ENCODE assay signal across 14 mouse cellular contexts in genomic region chr7:79734563-79734962, GRCm38 (mm10). TPM values are rescaled to one million over a fixed set of nuclear protein-coding genes. Genes with fewer than 3 reads are reported as not detected.
DNase-seq lines count a peak whose midpoint lies in the region; ATAC-seq lines count a peak whose summit lies in the region.
"Had no signal": no experiment of that assay in that cellular context is flagged by ENCODE, and none has a peak within 500 bp of the region (broad histone marks: within the 10 kb centered on the region; RNA-seq: fewer than 3 reads in every experiment).

No protein-coding gene starts in this region.

- WGBS in kidney, embryonic 14.5 days: 79% methylated on average over 8 of the region's 8 CpGs
- 63% methylated on average over 8 of the region's 8 CpGs for WGBS in intestine, embryonic 16.5 days

- DNase-seq in kidney, adult 11 months: peak; percentile 97
- peak; percentile 70 for DNase-seq in ovary, postnatal 36 days (ENCODE audit: low spot score)
- DNase-seq in embryo, embryonic 10.5 days (ENCODE audit: low spot score): no peak
- no peak for DNase-seq in spleen, adult 18-20 months
- DNase-seq in right cerebral cortex, postnatal 36 days (ENCODE audit: low spot score in 2 of 2): no peak
- DNase-seq: cerebellum, adult 11 months; liver had no signal

- no peak overlapping the region for H3K4me2 ChIP-seq in kidney, embryonic 14.5 days (replicated peaks; ENCODE audit: low read depth, low read length)
- H3K4me2 ChIP-seq in intestine, embryonic 16.5 days (ENCODE audit: low read depth, low read length): peak overlapping the region; percentile 14; the same call in 1 of the 2 replicates
- H3K4me2 ChIP-seq: embryonic facial prominence, embryonic 15.5 days; midbrain, embryonic 12.5 days had no signal

- no peaks in the 10 kb centered on the region for H3K9me3 ChIP-seq in kidney, embryonic 14.5 days (ENCODE audit: control insufficient read depth, low read length)
- no peaks in the 10 kb centered on the region for H3K9me3 ChIP-seq in intestine, embryonic 16.5 days (ENCODE audit: control insufficient read depth, low read length)
- H3K9me3 ChIP-seq: embryonic facial prominence, embryonic 15.5 days; midbrain, embryonic 12.5 days had no signal

- no peak overlapping the region for H3K9ac ChIP-seq in kidney, embryonic 14.5 days (ENCODE audit: low read depth, low read length)
- H3K9ac ChIP-seq in intestine, embryonic 16.5 days (ENCODE audit: low read depth, low read length): no peak overlapping the region
- H3K9ac ChIP-seq: embryonic facial prominence, embryonic 15.5 days; midbrain, embryonic 12.5 days had no signal

- peaks cover 4% of the 10 kb centered on the region; the same call in 1 of the 2 replicates for H3K36me3 ChIP-seq in kidney, embryonic 14.5 days (ENCODE audit: control insufficient read depth, insufficient read depth, low read length)
- no peaks in the 10 kb centered on the region for H3K36me3 ChIP-seq in intestine, embryonic 16.5 days (ENCODE audit: control insufficient read depth, insufficient read depth, low read length)

- H3K27me3 ChIP-seq in kidney, embryonic 14.5 days (ENCODE audit: control insufficient read depth, insufficient read depth, low read length): no peaks in the 10 kb centered on the region
- peaks cover 2% of the 10 kb centered on the region; the same call in 1 of the 2 replicates for H3K27me3 ChIP-seq in intestine, embryonic 16.5 days (replicated peaks; ENCODE audit: control insufficient read depth, insufficient read depth, low read length)
- H3K27me3 ChIP-seq: embryonic facial prominence, embryonic 15.5 days had no signal

- no peaks in the 10 kb centered on the region for H3K4me1 ChIP-seq in kidney, embryonic 14.5 days (ENCODE audit: control insufficient read depth, insufficient read depth, low read length)
- H3K4me1 ChIP-seq in brown adipose tissue, adult 24 weeks (ENCODE audit: control insufficient read depth, insufficient read depth, insufficient read length, low read length): peaks cover 27% of the 10 kb centered on the region
- H3K4me1 ChIP-seq in intestine, embryonic 16.5 days (ENCODE audit: control insufficient read depth, insufficient read depth, low read length): peaks cover 9% of the 10 kb centered on the region; the same call in 1 of the 2 replicates
- H3K4me1 ChIP-seq: embryonic facial prominence, embryonic 15.5 days; midbrain, embryonic 12.5 days had no signal

- H3K27ac ChIP-seq in kidney, embryonic 14.5 days (ENCODE audit: low read depth, low read length): no peak overlapping the region
- H3K27ac ChIP-seq in brown adipose tissue, adult 24 weeks (replicated peaks; ENCODE audit: low read depth, low read length): peak overlapping the region; percentile 100
- H3K27ac ChIP-seq in intestine, embryonic 16.5 days (ENCODE audit: low read length): peak overlapping the region; percentile 67
- H3K27ac ChIP-seq: embryonic facial prominence, embryonic 15.5 days; midbrain, embryonic 12.5 days had no signal

- H3K4me3 ChIP-seq in kidney, embryonic 14.5 days (ENCODE audit: low read length): no peak overlapping the region
- no peak overlapping the region for H3K4me3 ChIP-seq in brown adipose tissue, adult 24 weeks (ENCODE audit: insufficient read depth, low read depth, low read length)
- H3K4me3 ChIP-seq in intestine, embryonic 16.5 days (ENCODE audit: low read length): no peak overlapping the region
- H3K4me3 ChIP-seq: embryonic facial prominence, embryonic 15.5 days; midbrain, embryonic 12.5 days had no signal

- ATAC-seq in kidney, embryonic 14.5 days (ENCODE audit: low FRiP score, low TSS enrichment): no peak
- peak; percentile 95 for ATAC-seq in intestine, embryonic 16.5 days
- ATAC-seq: CD4-positive, CD25-positive, alpha-beta regulatory T cell, adult 4 months had no signal

RNA-seq across cellular contexts. Expression of gene Plin1, which starts 1.9 kb away (rescaled TPM):
- 0.07 TPM in 1 of 2 replicates, not detected in the other for polyA plus RNA-seq in kidney, embryonic 14.5 days (2014; fragmentation: Nextera tagmentation; extraction: Ambion mirVana)
- 1,266 and 1,376 TPM in 2 replicates for polyA plus RNA-seq in brown adipose tissue, adult 24 weeks (2012; ENCODE audit: insufficient read depth, insufficient read length, missing spikeins)
- not detected in 2 replicates for polyA plus RNA-seq in intestine, embryonic 16.5 days (2015; fragmentation: Nextera tagmentation; extraction: Ambion mirVana)
- polyA plus RNA-seq: CD4-positive, CD25-positive, alpha-beta regulatory T cell, adult 4 months; midbrain, embryonic 12.5 days; stomach, embryonic 14.5 days had no signal

RNA-seq across cellular contexts. Expression of gene Pex11a, which starts 8.4 kb away (rescaled TPM):
- 7.4 and 8.0 TPM in 2 replicates for polyA plus RNA-seq in kidney, embryonic 14.5 days (2014; fragmentation: Nextera tagmentation; extraction: Ambion mirVana)
- polyA plus RNA-seq in brown adipose tissue, adult 24 weeks (2012; ENCODE audit: insufficient read depth, insufficient read length, missing spikeins): 71.2 and 78.9 TPM in 2 replicates
- polyA plus RNA-seq in intestine, embryonic 16.5 days (2015; fragmentation: Nextera tagmentation; extraction: Ambion mirVana): 12.7 and 12.8 TPM in 2 replicates

RNA-seq across cellular contexts. Expression of gene Wdr93, which starts 8.4 kb away (rescaled TPM):
- polyA plus RNA-seq in kidney, embryonic 14.5 days (2014; fragmentation: Nextera tagmentation; extraction: Ambion mirVana): 0.32 and 0.36 TPM in 2 replicates
- 5.8 and 6.6 TPM in 2 replicates for polyA plus RNA-seq in brown adipose tissue, adult 24 weeks (2012; ENCODE audit: insufficient read depth, insufficient read length, missing spikeins)
- polyA plus RNA-seq in intestine, embryonic 16.5 days (2015; fragmentation: Nextera tagmentation; extraction: Ambion mirVana): 0.15 and 0.24 TPM in 2 replicates

RNA-seq across cellular contexts. Expression of gene Kif7, which starts 19.0 kb away (rescaled TPM):
- 3.7 and 5.9 TPM in 2 replicates for polyA plus RNA-seq in kidney, embryonic 14.5 days (2014; fragmentation: Nextera tagmentation; extraction: Ambion mirVana)
- polyA plus RNA-seq in brown adipose tissue, adult 24 weeks (2012; ENCODE audit: insufficient read depth, insufficient read length, missing spikeins): 0.40 and 0.58 TPM in 2 replicates
- polyA plus RNA-seq in intestine, embryonic 16.5 days (2015; fragmentation: Nextera tagmentation; extraction: Ambion mirVana): 1.2 and 1.4 TPM in 2 replicates

RNA-seq across cellular contexts. Expression of gene Mesp1, which starts 59.0 kb away (rescaled TPM):
- not detected in 2 replicates for polyA plus RNA-seq in kidney, embryonic 14.5 days (2014; fragmentation: Nextera tagmentation; extraction: Ambion mirVana)
- polyA plus RNA-seq in brown adipose tissue, adult 24 weeks (2012; ENCODE audit: insufficient read depth, insufficient read length, missing spikeins): not detected in 2 replicates
- polyA plus RNA-seq in intestine, embryonic 16.5 days (2015; fragmentation: Nextera tagmentation; extraction: Ambion mirVana): 0.28 TPM in 1 of 2 replicates, not detected in the other
- polyA plus RNA-seq: CD4-positive, CD25-positive, alpha-beta regulatory T cell, adult 4 months; midbrain, embryonic 12.5 days; stomach, embryonic 14.5 days had no signal

Comparison
In these comparisons a context has a peak if more than half of its experiments do, and no peak if none do; other contexts are left out.
1. DNase-seq: peak in kidney, adult 11 months (single experiment) and ovary, postnatal 36 days (single experiment); none in embryo, embryonic 10.5 days (single experiment), spleen, adult 18-20 months (0 of 2) and right cerebral cortex, postnatal 36 days (0 of 2).
2. RNA of gene Plin1, which starts 1.9 kb away (polyA plus RNA-seq): 1,266 to 1,376 TPM in brown adipose tissue, adult 24 weeks; not detected in intestine, embryonic 16.5 days and 0.07 TPM in kidney, embryonic 14.5 days; every median in the first group is over 1,000 times any median in the second.